Mouse (Mus musculus) heart, postnatal 0 days (tissue): ENCODE data around the gene Olfr1437. TPM values are rescaled to one million over a fixed set of nuclear protein-coding genes. Genes with fewer than 3 reads are reported as not detected.
"Not testable (repeated sequence)": the region's sequence is repeated elsewhere in the genome, so short reads cannot be mapped to it uniquely, and the experiment has no call there.

Source experiments
- ATAC-seq: fragments of 200-750 bp; cut with Nextera tagmentation; 2 replicates; pipeline ENCODE4 v1.8.0; 2017; ENCODE audit warnings: low read depth, moderate number of reproducible peaks, moderate library complexity; ENCODE audit not compliant: insufficient read depth
- DNase-seq: peaks from one replicate; pipeline ENCODE4 v3.0.0-alpha.2; 2016; ENCODE audit warnings: low spot score
- H3K27ac ChIP-seq: fragments of 300-500 bp; sonication (generic); 2 replicates; pipeline ENCODE4 v1.5.1; 2014; ENCODE audit warnings: low read depth, mild to moderate bottlenecking
- H3K27me3 ChIP-seq: fragments of 300-500 bp; sonication (generic); 2 replicates; pipeline ENCODE4 v1.6.1; 2014; ENCODE audit warnings: low read length, mixed read lengths; ENCODE audit not compliant: control insufficient read depth, insufficient read depth
- H3K36me3 ChIP-seq: fragments of 300-500 bp; sonication (generic); replicated peaks from 2 replicates; pipeline ENCODE4 v1.6.1; 2014; ENCODE audit warnings: low read length, mixed read lengths; ENCODE audit not compliant: control insufficient read depth, insufficient read depth
- H3K4me1 ChIP-seq: fragments of 300-500 bp; sonication (generic); 2 replicates; pipeline ENCODE4 v1.6.1; 2014; ENCODE audit warnings: antibody characterized with exemption; ENCODE audit not compliant: control insufficient read depth, insufficient read depth
- H3K4me2 ChIP-seq: fragments of 300-500 bp; sonication (generic); 2 replicates; pipeline ENCODE4 v1.6.1; 2014; ENCODE audit warnings: low read depth, mild to moderate bottlenecking, low read length, moderate library complexity
- H3K4me3 ChIP-seq: fragments of 300-500 bp; sonication (generic); 2 replicates; pipeline ENCODE4 v1.5.1; 2014; ENCODE audit warnings: low read depth, low read length
- H3K9ac ChIP-seq: fragments of 300-500 bp; sonication (generic); replicated peaks from 2 replicates; pipeline ENCODE4 v1.6.1; 2014; ENCODE audit warnings: low read depth, low read length, mixed read lengths
- H3K9me3 ChIP-seq: fragments of 300-500 bp; sonication (generic); replicated peaks from 2 replicates; pipeline ENCODE4 v1.6.1; 2016; ENCODE audit warnings: low read length; ENCODE audit not compliant: control insufficient read depth
- CTCF ChIP-seq: IDR thresholded peaks from 2 replicates; pipeline ENCODE4 v1.5.1; 2016; ENCODE audit warnings: antibody characterized with exemption, control low read depth, low read depth
- EP300 ChIP-seq: IDR thresholded peaks from 2 replicates; pipeline ENCODE4 v1.6.1; 2016; ENCODE audit warnings: antibody characterized with exemption, low read depth
- WGBS: fragments of 180-500 bp; shearing (Covaris S2); extraction: QIAGEN DNeasy Blood & Tissue Kit; methylation state at CpG from one replicate; pipeline ENCODE4 v1.1.7; 2014; 5-methylcytosine and 5-hydroxymethylcytosine counted together
- polyA plus RNA-seq: library from polyadenylated mRNA; unstranded; fragments of >200 nt; fragmentation: Nextera tagmentation; extraction: Ambion mirVana; gene quantifications from 2 replicates; pipeline ENCODE4 v1.2.1, GENCODE M21; 2015
- total RNA-seq: library from RNA; depleted of rRNA; stranded (reverse); fragments of >200 nt; gene quantifications from 2 replicates; pipeline ENCODE4 v1.2.3, GENCODE M21; 2014; ENCODE audit warnings: low replicate concordance; rRNA removed

Olfr1437 gene
- not detected in 2 replicates for total RNA-seq
- polyA plus RNA-seq: not detected in 2 replicates

GRCm38 (mm10) chr19:12325001-12325400 is at the start of gene Olfr1437:
TSS of gene Olfr1437 (minus strand) at chr19:12325101.
- no peak within 1 kb of the TSS for H3K4me3 ChIP-seq
- ATAC-seq (no peak), DNase-seq (no peak)
- WGBS: 66% methylated on average over 2 of the region's 2 CpGs
- H3K36me3 ChIP-seq: no peaks in the 10 kb centered on the region
- H3K4me2 ChIP-seq: no peak within 1 kb of the TSS
- H3K27ac ChIP-seq: no peak within 1 kb of the TSS
- no peaks in the 10 kb centered on the region for H3K27me3 ChIP-seq
- TF ChIP-seq CTCF: no peak
- no peak for TF ChIP-seq EP300
- no peak within 1 kb of the TSS for H3K9ac ChIP-seq
- no peaks in the 10 kb centered on the region for H3K4me1 ChIP-seq
- H3K9me3 ChIP-seq: no peaks in the 10 kb centered on the region

GRCm38 (mm10) chr19:12374465-12375025 is 49.6 kb upstream of the Olfr1437 start:
- H3K9ac ChIP-seq: no peak overlapping the region
- H3K27ac ChIP-seq: no peak overlapping the region
- H3K4me3 ChIP-seq: no peak overlapping the region
- no peak for TF ChIP-seq CTCF
- TF ChIP-seq EP300: no peak
- DNase-seq: no peak
- H3K9me3 ChIP-seq: no peaks in the 10 kb centered on the region
- no peak overlapping the region for H3K4me2 ChIP-seq
- 56% methylated on average over 2 of the region's 2 CpGs for WGBS
- H3K4me1 ChIP-seq: no peaks in the 10 kb centered on the region
- H3K36me3 ChIP-seq: no peaks in the 10 kb centered on the region
- H3K27me3 ChIP-seq: no peaks in the 10 kb centered on the region
- no peak for ATAC-seq

GRCm38 (mm10) chr19:12373004-12373403 is 48.1 kb upstream of the Olfr1437 start:
- no peak overlapping the region for H3K27ac ChIP-seq
- no peak for ATAC-seq
- H3K27me3 ChIP-seq: no peaks in the 10 kb centered on the region
- H3K4me1 ChIP-seq: no peaks in the 10 kb centered on the region
- no peak overlapping the region for H3K4me2 ChIP-seq
- no peak overlapping the region for H3K9ac ChIP-seq
- TF ChIP-seq CTCF (no peak), EP300 (no peak)
- WGBS: 59% methylated on average over 3 of the region's 3 CpGs
- H3K9me3 ChIP-seq: no peaks in the 10 kb centered on the region
- H3K4me3 ChIP-seq: no peak overlapping the region
- no peak for DNase-seq
- no peaks in the 10 kb centered on the region for H3K36me3 ChIP-seq

DNA sequence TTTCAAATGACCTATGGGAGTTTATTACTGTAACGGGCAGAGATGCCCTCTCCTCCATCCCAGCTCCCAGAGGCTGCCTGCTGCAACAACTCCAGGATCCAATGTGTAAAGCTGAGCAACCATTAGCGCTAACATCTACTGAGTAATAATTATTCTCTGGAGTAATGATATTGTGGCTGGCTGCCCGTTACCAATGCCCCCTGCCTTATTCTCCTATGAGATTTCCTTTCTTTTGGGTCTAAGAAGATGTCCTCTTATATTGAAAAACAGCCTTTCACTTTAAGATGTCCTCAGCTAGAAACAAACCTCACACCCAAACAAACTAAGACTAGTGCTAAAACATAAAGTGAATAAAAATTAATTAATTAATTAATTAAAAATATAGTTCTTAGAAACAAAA is 10.9 kb upstream of the Olfr1437 start, which contains the start of gene Olfr1438-ps1:
Olfr1438-ps1 (minus strand) TSS at position 101 of the 400 bp plus-strand sequence.
- DNase-seq (no peak), ATAC-seq (no peak)
- H3K27me3 ChIP-seq: no peaks in the 10 kb centered on the region
- H3K4me3 ChIP-seq: no peak within 1 kb of the TSS
- H3K4me2 ChIP-seq: no peak within 1 kb of the TSS
- no peaks in the 10 kb centered on the region for H3K9me3 ChIP-seq
- TF ChIP-seq EP300 (no peak), CTCF (no peak)
- no peak within 1 kb of the TSS for H3K9ac ChIP-seq
- H3K27ac ChIP-seq: no peak within 1 kb of the TSS
- 68% methylated on average over 3 of the region's 3 CpGs for WGBS
- H3K36me3 ChIP-seq: no peaks in the 10 kb centered on the region
- H3K4me1 ChIP-seq: no peaks in the 10 kb centered on the region

- not testable (repeated sequence) for DNase-seq, H3K27ac ChIP-seq, H3K27me3 ChIP-seq, H3K9ac ChIP-seq, H3K4me3 ChIP-seq, H3K4me1 ChIP-seq, ATAC-seq, H3K4me2 ChIP-seq, H3K9me3 ChIP-seq, H3K36me3 ChIP-seq
- WGBS: 59% methylated on average over 1 of the region's 1 CpGs
Measured at GRCm38 (mm10) chr19:12299030-12299429, 25.9 kb downstream of the Olfr1437 start, which contains the start of gene Olfr1436. TSS of gene Olfr1436 (minus strand) at chr19:12299130.

- TF ChIP-seq CTCF (no peak), EP300 (no peak)
- Histone ChIP-seq H3K9ac (no peak overlapping the region), H3K4me3 (no peak overlapping the region), H3K36me3 (no peaks in the 10 kb centered on the region), H3K27me3 (no peaks in the 10 kb centered on the region), H3K4me2 (no peak overlapping the region), H3K4me1 (no peaks in the 10 kb centered on the region), H3K27ac (no peak overlapping the region), H3K9me3 (no peaks in the 10 kb centered on the region)
- ATAC-seq: no peak
- no peak for DNase-seq
Measured at GRCm38 (mm10) chr19:12292979-12293378, 31.9 kb downstream of the Olfr1437 start.
